Mouse (Mus musculus): Measurements from ENCODE around the gene Cdkl1. TPM values are rescaled to one million over a fixed set of nuclear protein-coding genes. Genes with fewer than 3 reads are reported as not detected.

Cdkl1 gene
- total and polyA plus RNA-seq, 3 experiments = 0.31 TPM; not detected in 2

DNA sequence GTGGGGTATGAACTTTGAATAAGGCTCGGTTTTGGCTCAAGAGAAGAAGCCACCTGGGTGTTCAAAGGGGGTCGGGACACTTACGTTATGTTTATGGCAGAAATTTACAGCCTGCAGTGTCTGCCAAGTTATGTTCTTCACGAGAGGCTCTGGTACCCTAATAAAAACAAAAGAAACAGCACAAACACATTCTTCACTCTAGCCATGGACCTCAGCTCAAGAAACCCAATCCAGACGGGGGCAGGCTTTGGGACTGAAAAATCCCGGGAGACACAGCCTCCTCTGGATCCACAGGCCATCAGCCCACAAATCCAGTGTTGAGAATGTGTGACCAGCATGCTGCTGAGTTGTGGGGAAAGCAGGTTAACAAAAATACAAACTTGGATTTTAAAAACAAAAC is 31.1 kb downstream of the Cdkl1 start:
- no peaks in the 10 kb centered on the region for H3K36me3 ChIP-seq (replicated peaks in 1 of 2; ENCODE audit: control insufficient read depth in 1 of 2, insufficient read depth in 1 of 2, low read length in 1 of 2)
- peaks cover 3% of the 10 kb centered on the region for H3K9me3 ChIP-seq (replicated peaks; ENCODE audit: low read length)
- no peak for TF ChIP-seq TCF12 (IDR thresholded peaks at IDR 0.05; ENCODE audit: low read depth, low read length)
- TF ChIP-seq TBP (conservative IDR thresholded peaks at IDR 0.05; ENCODE audit: low read depth, low read length) = no peak
- no peak for TF ChIP-seq POLR2AphosphoS2 (IDR thresholded peaks at IDR 0.05; ENCODE audit: low read depth, low read length)
- TF ChIP-seq UBTF (IDR thresholded peaks at IDR 0.05; ENCODE audit: low read depth, low read length) = no peak
- no peak for TF ChIP-seq IRF4 (IDR thresholded peaks at IDR 0.05; ENCODE audit: low read depth, low read length)
- no peak for TF ChIP-seq EP300 (IDR thresholded peaks at IDR 0.05; ENCODE audit: low read length)
- no peak for TF ChIP-seq MAFK (IDR thresholded peaks at IDR 0.05; ENCODE audit: insufficient replicate concordance, low read length)
- H3K4me3 ChIP-seq (replicated peaks in 1 of 3; ENCODE audit: low read depth in 2 of 3, low read length in 2 of 3, poor library complexity in 1 of 3) = no peak overlapping the region
- dilution Hi-C loops (cut with MboI; ENCODE audit: extremely low pct_ligation_motif_present, extremely low pct_unique_long_range_greater_than_20kb, low sequenced_read_pairs) = no loop called here
- H3K4me2 ChIP-seq (ENCODE audit: insufficient read depth, low read depth, poor library complexity, severe bottlenecking) = no peak overlapping the region
- H3K4me1 ChIP-seq (ENCODE audit: control insufficient read depth in 1 of 2, insufficient read depth in 2 of 2) = peaks cover 0 to 2% of the 10 kb centered on the region in 2 experiments; a peak in 1 of 4 replicates
- H3K9ac ChIP-seq (ENCODE audit: insufficient read depth, low read depth) = no peak overlapping the region
- no peak overlapping the region for H3K27ac ChIP-seq (ENCODE audit: insufficient read depth, low read depth)
- no peak for DNase-seq (ENCODE audit: extremely low read depth)
- H3K27me3 ChIP-seq (replicated peaks) = no peaks in the 10 kb centered on the region
- no peaks in the 10 kb centered on the region for H3K79me2 ChIP-seq (replicated peaks; ENCODE audit: control insufficient read depth, extremely low read depth, insufficient read depth, poor library complexity, severe bottlenecking)
- in situ Hi-C loops (cut with MboI; ENCODE audit: low pct_ligation_motif_present, low pct_unique_long_range_greater_than_20kb, low sequenced_read_pairs) = loop anchor here (10.0 kb wide), 1 partner anchor 135 kb away; the partner anchor contains the start of genes Atl1 and Map4k5

GRCm38 (mm10) chr12:69759267-69759885 is 31.7 kb downstream of the Cdkl1 start:
- dilution Hi-C loops (cut with MboI; ENCODE audit: extremely low pct_ligation_motif_present, extremely low pct_unique_long_range_greater_than_20kb, low sequenced_read_pairs) = no loop called here
- Histone ChIP-seq H3K27me3 (replicated peaks) (no peaks in the 10 kb centered on the region), H3K4me2 (ENCODE audit: insufficient read depth, low read depth, poor library complexity, severe bottlenecking) (no peak overlapping the region), H3K27ac (ENCODE audit: insufficient read depth, low read depth) (no peak overlapping the region), H3K79me2 (replicated peaks; ENCODE audit: control insufficient read depth, extremely low read depth, insufficient read depth, poor library complexity, severe bottlenecking) (no peaks in the 10 kb centered on the region), H3K9me3 (replicated peaks; ENCODE audit: low read length) (peaks cover 3% of the 10 kb centered on the region), H3K9ac (ENCODE audit: insufficient read depth, low read depth) (no peak overlapping the region), H3K4me3 (replicated peaks in 1 of 3; ENCODE audit: low read depth in 2 of 3, low read length in 2 of 3, poor library complexity in 1 of 3) (no peak overlapping the region), H3K36me3 (replicated peaks in 1 of 2; ENCODE audit: control insufficient read depth in 1 of 2, insufficient read depth in 1 of 2, low read length in 1 of 2) (no peaks in the 10 kb centered on the region), H3K4me1 (ENCODE audit: control insufficient read depth in 1 of 2, insufficient read depth in 2 of 2) (peaks cover 0 to 2% of the 10 kb centered on the region in 2 experiments; a peak in 1 of 4 replicates)
- no peak for DNase-seq (ENCODE audit: extremely low read depth)
- no peak for TF ChIP-seq MAZ (IDR thresholded peaks at IDR 0.05; ENCODE audit: low read depth, low read length)
- no peak for TF ChIP-seq UBTF (IDR thresholded peaks at IDR 0.05; ENCODE audit: low read depth, low read length)
- TF ChIP-seq HCFC1 (IDR thresholded peaks at IDR 0.05; ENCODE audit: low read depth, low read length) = no peak
- no peak for TF ChIP-seq POLR2A (IDR thresholded peaks at IDR 0.05; ENCODE audit: low read depth, low read length)
- in situ Hi-C loops (cut with MboI; ENCODE audit: low pct_ligation_motif_present, low pct_unique_long_range_greater_than_20kb, low sequenced_read_pairs) = no loop called here

DNA sequence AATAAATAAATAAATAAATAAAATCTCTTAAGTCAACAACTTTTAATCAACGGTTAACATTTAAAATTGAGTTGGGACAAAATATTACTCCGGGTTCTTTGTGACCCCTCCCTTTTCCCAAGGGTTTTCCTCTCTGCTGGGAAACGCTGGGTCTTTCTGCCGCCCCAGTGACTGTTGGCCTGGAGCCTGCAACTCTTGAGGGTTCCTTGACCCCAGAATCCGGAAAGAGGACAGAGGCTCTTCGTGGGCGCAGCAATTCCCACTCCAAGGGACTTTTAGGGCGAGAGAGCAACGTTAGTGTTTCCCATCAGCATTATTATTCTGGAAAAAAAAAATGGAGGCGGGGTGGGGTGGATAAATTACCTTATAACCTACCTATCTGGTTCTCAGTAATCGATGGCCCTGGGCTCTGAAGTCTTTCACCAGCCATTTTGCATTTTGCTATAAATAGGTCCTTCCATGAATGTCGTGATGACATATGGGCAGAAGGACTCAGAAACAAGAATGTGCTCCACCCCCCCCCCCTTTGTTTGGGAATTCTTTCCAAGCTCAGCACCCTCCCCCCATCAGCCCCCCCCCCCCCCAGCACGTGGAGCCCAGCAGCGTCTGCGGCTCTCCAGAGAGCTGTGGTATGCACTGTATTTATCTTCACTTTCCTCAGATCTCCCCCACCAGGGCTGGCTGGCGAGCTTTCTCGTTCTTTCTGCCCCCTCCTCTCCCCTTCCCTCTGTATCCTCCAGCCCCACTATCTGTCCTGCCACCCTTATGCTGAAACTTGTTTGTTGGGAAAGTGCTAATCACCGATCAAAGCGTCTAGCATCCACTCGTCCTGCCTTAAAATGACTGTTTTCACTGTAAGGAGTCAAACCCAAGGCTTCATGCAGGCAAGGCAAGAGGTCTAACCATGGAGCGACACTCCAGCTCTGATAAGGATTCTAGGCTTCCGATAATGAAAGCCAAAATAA is 32.6 kb downstream of the Cdkl1 start:
- dilution Hi-C loops (cut with MboI; ENCODE audit: extremely low pct_ligation_motif_present, extremely low pct_unique_long_range_greater_than_20kb, low sequenced_read_pairs) = no loop called here
- Histone ChIP-seq H3K27ac (ENCODE audit: insufficient read depth, low read depth) (no peak overlapping the region), H3K4me3 (replicated peaks in 1 of 3; ENCODE audit: low read depth in 2 of 3, low read length in 2 of 3, poor library complexity in 1 of 3) (no peak overlapping the region), H3K36me3 (replicated peaks in 1 of 2; ENCODE audit: control insufficient read depth in 1 of 2, insufficient read depth in 1 of 2, low read length in 1 of 2) (no peaks in the 10 kb centered on the region), H3K4me2 (ENCODE audit: insufficient read depth, low read depth, poor library complexity, severe bottlenecking) (no peak overlapping the region; the same call in 1 of the 2 replicates), H3K9ac (ENCODE audit: insufficient read depth, low read depth) (no peak overlapping the region), H3K27me3 (replicated peaks) (no peaks in the 10 kb centered on the region), H3K9me3 (replicated peaks; ENCODE audit: low read length) (peaks cover 3% of the 10 kb centered on the region), H3K79me2 (replicated peaks; ENCODE audit: control insufficient read depth, extremely low read depth, insufficient read depth, poor library complexity, severe bottlenecking) (no peaks in the 10 kb centered on the region), H3K4me1 (ENCODE audit: control insufficient read depth in 1 of 2, insufficient read depth in 2 of 2) (peaks cover 0 to 2% of the 10 kb centered on the region in 2 experiments; a peak in 1 of 4 replicates)
- in situ Hi-C loops (cut with MboI; ENCODE audit: low pct_ligation_motif_present, low pct_unique_long_range_greater_than_20kb, low sequenced_read_pairs) = no loop called here
- no peak for DNase-seq (ENCODE audit: extremely low read depth)
- TF ChIP-seq ETS1 (conservative IDR thresholded peaks at IDR 0.05; ENCODE audit: low read depth, low read length) (no peak), POLR2AphosphoS2 (IDR thresholded peaks at IDR 0.05; ENCODE audit: low read depth, low read length) (no peak), HCFC1 (IDR thresholded peaks at IDR 0.05; ENCODE audit: low read depth, low read length) (no peak), NRF1 (IDR thresholded peaks at IDR 0.05; ENCODE audit: low read depth, low read length) (no peak), SIN3A (IDR thresholded peaks at IDR 0.05; ENCODE audit: low read length) (no peak), CHD1 (IDR thresholded peaks at IDR 0.05; ENCODE audit: low read depth, low read length) (no peak), RCOR1 (conservative IDR thresholded peaks at IDR 0.05; ENCODE audit: low read depth, low read length) (no peak), JUND (conservative IDR thresholded peaks at IDR 0.05; ENCODE audit: low read depth, low read length) (no peak), MXI1 (IDR thresholded peaks at IDR 0.05; ENCODE audit: low read depth, low read length) (no peak), UBTF (IDR thresholded peaks at IDR 0.05; ENCODE audit: low read depth, low read length) (no peak), MAFK (IDR thresholded peaks at IDR 0.05; ENCODE audit: insufficient replicate concordance, low read length) (no peak), E2F4 (IDR thresholded peaks at IDR 0.05; ENCODE audit: insufficient replicate concordance, low read depth, low read length) (no peak), IRF4 (IDR thresholded peaks at IDR 0.05; ENCODE audit: low read depth, low read length) (no peak), MAX (IDR thresholded peaks at IDR 0.05; ENCODE audit: low read length) (no peak), SMC3 (IDR thresholded peaks at IDR 0.05; ENCODE audit: low read depth, low read length) (no peak), USF2 (conservative IDR thresholded peaks at IDR 0.05; ENCODE audit: low read depth, low read length) (no peak), CTCF (conservative IDR thresholded peaks at IDR 0.05 in 1 of 2, IDR thresholded peaks at IDR 0.05 in 1 of 2; ENCODE audit: low read depth in 2 of 2, low read length in 2 of 2) (no peak)
